Mouse (Mus musculus): ENCODE measurements around the gene Tulp1. TPM values are rescaled to one million over a fixed set of nuclear protein-coding genes. Genes with fewer than 3 reads are reported as not detected.
"Not testable (repeated sequence)": the region's sequence is repeated elsewhere in the genome, so short reads cannot be mapped to it uniquely, and the experiment has no call there.

Tulp1 gene
- polyA plus RNA-seq, 1 experiment from 2014 or later: 9.3 TPM

- Histone ChIP-seq H3K9ac (no peak overlapping the region), H3K4me2 (replicated peaks) (no peak overlapping the region), H3K27ac (no peak overlapping the region), H3K27me3 (peaks cover 28% of the 10 kb centered on the region), H3K9me3 (no peaks in the 10 kb centered on the region), H3K4me1 (peaks cover 15% of the 10 kb centered on the region), H3K4me3 (no peak overlapping the region), H3K36me3 (no peaks in the 10 kb centered on the region)
- WGBS: 4% methylated on average over 13 of the region's 13 CpGs
- no peak for ATAC-seq (ENCODE audit: insufficient number of reproducible peaks, insufficient read depth, low FRiP score, low TSS enrichment)
Measured at GRCm38 (mm10) chr17:28368449-28368848, 3.4 kb upstream of the Tulp1 start.

DNA sequence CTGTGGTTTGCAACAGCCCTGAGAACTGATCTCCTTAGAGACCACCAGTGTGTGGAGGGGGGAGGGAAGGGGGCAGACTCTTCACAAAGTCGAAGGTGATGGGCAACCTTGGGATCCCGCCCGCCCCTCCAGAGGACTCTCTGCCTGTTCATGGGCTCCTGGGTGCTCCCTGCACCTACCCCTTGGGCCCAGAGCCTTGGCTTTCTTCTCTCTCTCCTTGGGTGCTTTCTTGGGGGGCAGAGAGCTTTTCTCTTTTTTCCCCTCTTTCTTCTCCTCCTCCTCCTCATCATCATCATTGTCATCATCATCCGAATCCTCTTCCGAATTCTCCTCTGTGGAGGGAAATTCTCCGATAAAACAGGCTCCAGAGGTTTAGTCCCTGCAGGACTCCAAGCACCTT is 1.5 kb downstream of the Tulp1 start:
- Histone ChIP-seq H3K9me3 (no peaks in the 10 kb centered on the region), H3K4me2 (replicated peaks) (peak overlapping the region; percentile 57), H3K27me3 (peaks cover 58% of the 10 kb centered on the region), H3K9ac (peak overlapping the region; percentile 21; the same call in 1 of the 2 replicates), H3K4me1 (peaks cover 28% of the 10 kb centered on the region), H3K27ac (peak overlapping the region; percentile 55; the same call in 1 of the 2 replicates), H3K36me3 (no peaks in the 10 kb centered on the region), H3K4me3 (peak overlapping the region; percentile 32; the same call in 1 of the 2 replicates)
- 11% methylated on average over 6 of the region's 6 CpGs for WGBS
- no peak for ATAC-seq (ENCODE audit: insufficient number of reproducible peaks, insufficient read depth, low FRiP score, low TSS enrichment)

DNA sequence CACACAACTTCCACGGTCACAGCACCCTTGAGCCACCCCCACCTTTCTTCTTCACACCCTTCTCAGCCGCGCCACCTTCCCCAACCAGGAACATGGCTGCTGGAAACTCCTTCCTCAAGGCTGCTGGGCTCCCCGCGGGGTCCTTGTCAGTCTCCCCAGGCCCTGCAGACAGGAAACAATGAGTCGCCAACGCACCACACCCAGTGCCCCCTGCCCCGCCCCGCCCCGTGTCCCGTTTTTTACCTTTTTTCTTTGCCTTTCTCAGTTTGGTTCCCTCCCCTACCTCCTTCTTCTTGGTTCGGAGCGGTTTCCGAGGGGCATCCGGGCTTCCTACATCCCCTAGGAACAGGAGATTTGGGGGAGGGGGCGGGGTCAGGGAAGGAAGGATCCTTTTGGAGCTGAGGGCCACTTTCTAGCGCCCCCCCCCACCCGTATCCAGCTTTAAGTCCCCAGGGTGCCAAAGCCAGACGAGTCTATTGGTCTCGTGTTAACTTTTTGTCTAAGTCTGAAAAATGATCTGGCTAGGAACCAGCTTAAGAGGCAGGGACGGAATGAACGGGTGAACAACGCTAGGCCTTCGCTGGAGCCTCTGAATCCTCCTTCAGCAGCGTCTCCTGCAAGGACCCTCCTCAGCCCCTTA is 2.2 kb downstream of the Tulp1 start:
- Histone ChIP-seq H3K4me3 (peak overlapping the region; percentile 27), H3K4me1 (peaks cover 28% of the 10 kb centered on the region), H3K9me3 (no peaks in the 10 kb centered on the region), H3K27me3 (peaks cover 65% of the 10 kb centered on the region), H3K27ac (peak overlapping the region; percentile 55), H3K4me2 (replicated peaks) (peak overlapping the region; percentile 57), H3K36me3 (no peaks in the 10 kb centered on the region), H3K9ac (peak overlapping the region; percentile 34)
- ATAC-seq (ENCODE audit: insufficient number of reproducible peaks, insufficient read depth, low FRiP score, low TSS enrichment): no peak
- WGBS: under 1% methylated on average over 25 of the region's 25 CpGs

GRCm38 (mm10) chr17:28361921-28362652 is 2.9 kb downstream of the Tulp1 start:
- ATAC-seq (ENCODE audit: insufficient number of reproducible peaks, insufficient read depth, low FRiP score, low TSS enrichment): no peak
- Histone ChIP-seq H3K9me3 (no peaks in the 10 kb centered on the region), H3K27ac (no peak overlapping the region), H3K9ac (peak overlapping the region; percentile 34), H3K4me1 (peaks cover 28% of the 10 kb centered on the region), H3K4me2 (replicated peaks) (peak overlapping the region; percentile 57), H3K36me3 (no peaks in the 10 kb centered on the region), H3K27me3 (peaks cover 68% of the 10 kb centered on the region), H3K4me3 (peak overlapping the region; percentile 27)
- 28% methylated on average over 11 of the region's 11 CpGs for WGBS

GRCm38 (mm10) chr17:28360531-28361277 is 4.3 kb downstream of the Tulp1 start:
- 80% methylated on average over 9 of the region's 9 CpGs for WGBS
- peaks cover 28% of the 10 kb centered on the region for H3K4me1 ChIP-seq
- no peak overlapping the region for H3K4me3 ChIP-seq
- H3K4me2 ChIP-seq (replicated peaks): no peak overlapping the region
- no peaks in the 10 kb centered on the region for H3K9me3 ChIP-seq
- H3K27me3 ChIP-seq: peaks cover 63% of the 10 kb centered on the region
- no peak overlapping the region for H3K27ac ChIP-seq
- H3K9ac ChIP-seq: no peak overlapping the region
- no peaks in the 10 kb centered on the region for H3K36me3 ChIP-seq
- no peak for ATAC-seq (ENCODE audit: insufficient number of reproducible peaks, insufficient read depth, low FRiP score, low TSS enrichment)

GRCm38 (mm10) chr17:28358576-28359261 is 6.3 kb downstream of the Tulp1 start:
- not testable (repeated sequence) for H3K4me2 ChIP-seq (replicated peaks); H3K36me3 ChIP-seq; H3K27ac ChIP-seq; H3K9ac ChIP-seq; ATAC-seq (ENCODE audit: insufficient number of reproducible peaks, insufficient read depth, low FRiP score, low TSS enrichment); H3K9me3 ChIP-seq; H3K4me3 ChIP-seq
- Histone ChIP-seq H3K4me1 (peaks cover 16% of the 10 kb centered on the region), H3K27me3 (peaks cover 45% of the 10 kb centered on the region)
- 14% methylated on average over 21 of the region's 24 CpGs for WGBS

GRCm38 (mm10) chr17:28355871-28356270 is 9.2 kb downstream of the Tulp1 start:
- Histone ChIP-seq H3K36me3 (no peaks in the 10 kb centered on the region), H3K27ac (no peak overlapping the region), H3K9me3 (no peaks in the 10 kb centered on the region), H3K4me1 (peaks cover 10% of the 10 kb centered on the region), H3K4me3 (no peak overlapping the region), H3K9ac (no peak overlapping the region), H3K4me2 (replicated peaks) (no peak overlapping the region), H3K27me3 (peaks cover 33% of the 10 kb centered on the region)
- no peak for ATAC-seq (ENCODE audit: insufficient number of reproducible peaks, insufficient read depth, low FRiP score, low TSS enrichment)
- WGBS: 83% methylated on average over 12 of the region's 12 CpGs

DNA sequence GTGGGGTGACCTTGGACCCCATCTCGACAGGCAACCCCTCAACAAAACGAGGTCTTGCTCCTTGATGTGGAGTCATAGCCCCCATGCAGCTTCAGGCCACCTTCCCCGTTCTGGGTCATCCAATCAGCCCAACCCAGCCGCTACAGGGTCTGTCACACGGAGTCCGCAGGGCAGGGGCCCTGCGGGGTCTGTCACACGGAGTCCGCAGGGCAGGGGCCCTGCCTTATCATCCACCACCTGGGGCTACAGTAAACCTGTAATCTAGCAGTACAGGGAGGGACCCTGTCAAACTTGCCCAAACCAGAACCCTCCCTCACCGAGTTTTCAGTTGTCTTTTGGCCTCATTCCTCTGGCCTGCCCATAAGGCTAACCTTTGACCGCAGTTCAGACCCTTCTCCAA is 13.0 kb downstream of the Tulp1 start:
- peak overlapping the region; percentile 100 for H3K27ac ChIP-seq
- peak overlapping the region; percentile 93; the same call in 1 of the 2 replicates for H3K4me3 ChIP-seq
- H3K4me2 ChIP-seq (replicated peaks): peak overlapping the region; percentile 87
- ATAC-seq (ENCODE audit: insufficient number of reproducible peaks, insufficient read depth, low FRiP score, low TSS enrichment): no peak
- no peaks in the 10 kb centered on the region for H3K27me3 ChIP-seq
- peaks cover 33% of the 10 kb centered on the region for H3K4me1 ChIP-seq
- H3K9me3 ChIP-seq: no peaks in the 10 kb centered on the region
- H3K9ac ChIP-seq: peak overlapping the region; percentile 95
- 15% methylated on average over 11 of the region's 11 CpGs for WGBS
- no peaks in the 10 kb centered on the region for H3K36me3 ChIP-seq

DNA sequence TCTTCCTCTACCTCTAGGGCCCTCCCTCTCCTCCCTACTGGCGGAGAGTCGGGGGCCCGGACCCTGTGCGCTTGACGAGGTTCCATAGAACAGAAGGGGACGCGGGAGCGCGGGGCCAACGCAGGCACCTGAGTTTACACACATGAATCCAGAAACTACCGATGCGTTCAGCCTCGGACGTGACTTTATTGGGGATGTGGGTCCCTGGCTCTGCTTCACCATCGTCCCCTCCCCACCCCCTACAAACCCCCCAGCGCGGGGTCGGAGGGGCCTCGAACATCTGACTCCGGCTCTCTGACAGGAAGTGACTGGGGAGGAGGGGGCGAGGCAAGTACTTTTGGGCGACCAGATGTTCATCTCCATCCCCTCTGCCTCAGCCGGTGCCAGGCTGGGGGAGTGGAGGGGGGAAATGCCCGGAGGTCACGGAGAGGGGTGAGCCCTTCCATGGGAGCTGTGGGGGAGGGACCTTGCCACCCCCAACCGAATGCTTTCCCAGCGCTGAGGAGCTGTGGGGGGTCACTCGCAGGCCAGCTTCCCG is 13.6 kb downstream of the Tulp1 start:
- Histone ChIP-seq H3K9me3 (no peaks in the 10 kb centered on the region), H3K4me2 (replicated peaks) (peak overlapping the region; percentile 87), H3K4me3 (peak overlapping the region; percentile 93), H3K27me3 (no peaks in the 10 kb centered on the region), H3K36me3 (no peaks in the 10 kb centered on the region), H3K4me1 (peaks cover 38% of the 10 kb centered on the region), H3K27ac (peak overlapping the region; percentile 100), H3K9ac (peak overlapping the region; percentile 95)
- under 1% methylated on average over 29 of the region's 29 CpGs for WGBS
- peak; percentile 71; the same call in 1 of the 2 replicates for ATAC-seq (ENCODE audit: insufficient number of reproducible peaks, insufficient read depth, low FRiP score, low TSS enrichment)

GRCm38 (mm10) chr17:28350466-28351352 is 14.3 kb downstream of the Tulp1 start, which contains the start of gene Tead3:
Gene Tead3 (minus strand): TSS chr17:28350817.
- H3K27ac ChIP-seq: peak within 1 kb of the TSS; percentile 100
- peaks cover 45% of the 10 kb centered on the region for H3K4me1 ChIP-seq
- H3K27me3 ChIP-seq: no peaks in the 10 kb centered on the region
- no peaks in the 10 kb centered on the region for H3K9me3 ChIP-seq
- H3K9ac ChIP-seq: peak within 1 kb of the TSS; percentile 95
- H3K4me3 ChIP-seq: peak within 1 kb of the TSS; percentile 93
- under 1% methylated on average over 59 of the region's 73 CpGs for WGBS
- ATAC-seq (ENCODE audit: insufficient number of reproducible peaks, insufficient read depth, low FRiP score, low TSS enrichment): peak; percentile 79
- H3K4me2 ChIP-seq (replicated peaks): peak within 1 kb of the TSS; percentile 87
- no peaks in the 10 kb centered on the region for H3K36me3 ChIP-seq
